Mouse (Mus musculus): ENCODE results near the gene Mrc1. TPM values are rescaled to one million over a fixed set of nuclear protein-coding genes. Genes with fewer than 3 reads are reported as not detected.

Mrc1 gene
- total RNA-seq, 2 experiments from 2014 or later, result 2.7 to 2.9 TPM

Small RNAs within 50 kb of the gene (microRNA-seq; reads per million reads assigned to microRNA genes)
- gene Mir511, result 1.5 to 1.8 reads per million in 2 experiments

Other genes starting within 250 kb of the Mrc1 start
- 10 to 100 TPM; 15.0 to 18.3 TPM for gene Hacd1, start 173.3 kb upstream of the Mrc1 start, total RNA-seq (2021)
- 10 to 100 TPM; 89.2 to 91.4 TPM for gene Stam, start 155.3 kb upstream of the Mrc1 start, total RNA-seq (2021)
- gene Tmem236, start 54.9 kb upstream of the Mrc1 start, total RNA-seq (2021), result not detected
- gene Slc39a12, start 158.9 kb downstream of the Mrc1 start, total RNA-seq (2021), result 10 to 100 TPM; 33.7 to 37.2 TPM

Data from layer of hippocampus, adult 18-20 months (tissue).